Mouse (Mus musculus) left cerebral cortex, postnatal 10 days (tissue): ENCODE measurements around the gene Auts2. TPM values are rescaled to one million over a fixed set of nuclear protein-coding genes. Genes with fewer than 3 reads are reported as not detected.

ENCODE experiments used
- DNase-seq, 2 experiments: peaks; one replicate each; pipeline ENCODE4 v3.0.0; 2021 to 2022; ENCODE audit warnings: low spot score in 2 of 2, mixed read lengths in 1 of 2; ENCODE audit errors: extremely low spot score in 1 of 2
- intact Hi-C: fragments of 180-260 bp; cut with DNase I; formaldehyde crosslinking; loops from one replicate; pipeline ENCODE4 v1.15.1; 2025
- total RNA-seq, 2 experiments: library from RNA; stranded (reverse); gene quantifications; 2 replicates each; pipeline ENCODE4 v1.2.3; 2021

The Auts2 gene
- total RNA-seq, 2 experiments from 2014 or later, result 87.0 to 93.1 TPM

DNA sequence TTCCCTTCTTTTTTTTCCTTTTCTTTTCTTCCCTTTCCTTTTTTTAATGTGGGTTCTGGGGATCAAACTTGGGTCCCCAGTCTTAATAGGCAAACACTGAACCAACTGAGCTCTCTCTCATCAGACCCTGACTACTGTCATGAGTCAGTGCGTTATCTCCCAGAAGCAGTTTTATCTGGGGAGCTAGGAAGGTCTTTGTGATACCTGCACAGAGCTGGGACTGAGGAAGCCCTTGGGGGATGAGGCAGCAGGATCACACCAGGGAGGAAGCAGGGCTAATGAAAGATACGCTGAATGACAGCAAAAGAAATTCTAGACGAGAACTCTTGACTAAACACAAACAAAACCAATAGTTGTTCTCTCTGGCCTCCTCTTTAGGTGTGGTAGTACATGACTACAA, 727.6 kb downstream of the Auts2 start:
- intact Hi-C loops, result no loop called here
- DNase-seq, result no peak

GRCm38 (mm10) chr5:131814503-131815003, 728.6 kb downstream of the Auts2 start:
- no peak for DNase-seq
- intact Hi-C loops, result no loop called here

GRCm38 (mm10) chr5:131813952-131814502, 729.1 kb downstream of the Auts2 start:
- intact Hi-C loops, result no loop called here
- no peak for DNase-seq

DNA sequence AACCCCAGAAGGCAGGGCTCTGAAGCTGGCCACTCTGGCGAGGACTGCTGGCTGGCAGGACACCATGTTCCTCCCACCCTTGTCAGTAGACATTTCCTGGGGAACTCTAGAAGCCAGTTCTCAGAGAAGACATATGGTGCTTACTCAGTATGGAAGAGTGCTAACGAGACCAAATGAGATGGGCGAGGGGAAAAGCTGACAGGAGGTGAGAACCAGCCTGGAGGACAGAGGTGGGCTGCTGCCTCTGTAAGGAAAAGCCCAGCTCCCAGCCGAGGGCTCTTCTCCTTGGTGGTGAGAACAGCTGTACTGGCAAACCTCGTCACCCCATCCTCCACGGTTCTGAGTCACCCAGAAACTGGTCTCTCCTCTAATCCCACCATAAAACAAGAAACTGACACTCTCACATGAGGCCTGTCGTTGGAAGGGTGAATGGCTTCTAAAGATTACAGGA, 729.8 kb downstream of the Auts2 start:
- intact Hi-C loops, result no loop called here
- peak in 1 of 2 experiments; percentile 42 for DNase-seq

GRCm38 (mm10) chr5:131812483-131813063, 730.6 kb downstream of the Auts2 start:
- intact Hi-C loops, result no loop called here
- no peak for DNase-seq

GRCm38 (mm10) chr5:131806350-131806749, 736.8 kb downstream of the Auts2 start:
- intact Hi-C loops, result no loop called here
- no peak for DNase-seq

DNA sequence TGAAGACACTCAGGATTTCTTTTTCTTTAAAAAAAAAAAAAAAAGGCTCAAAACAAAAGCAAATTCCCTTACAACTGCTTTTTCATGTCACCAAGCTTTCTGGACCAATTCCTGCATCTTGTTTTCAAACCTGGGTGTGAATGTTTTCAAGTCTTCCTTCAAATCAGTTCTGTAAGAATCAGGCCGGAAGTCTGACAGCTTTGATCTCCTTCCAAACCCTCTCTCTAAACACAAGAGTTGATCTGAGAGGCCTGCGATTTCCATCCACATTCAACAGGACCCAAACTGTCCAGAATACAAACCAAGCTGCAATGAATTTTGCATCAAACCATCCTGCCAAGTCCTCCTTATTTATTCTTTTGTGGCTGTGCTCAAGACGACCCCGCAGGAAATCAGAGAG, 737.9 kb downstream of the Auts2 start:
- peak; percentile 55 to 56 for DNase-seq
- intact Hi-C loops, result no loop called here

- intact Hi-C loops, result no loop called here
- no peak for DNase-seq
Observed at GRCm38 (mm10) chr5:131803609-131804008, 739.5 kb downstream of the Auts2 start.

DNA sequence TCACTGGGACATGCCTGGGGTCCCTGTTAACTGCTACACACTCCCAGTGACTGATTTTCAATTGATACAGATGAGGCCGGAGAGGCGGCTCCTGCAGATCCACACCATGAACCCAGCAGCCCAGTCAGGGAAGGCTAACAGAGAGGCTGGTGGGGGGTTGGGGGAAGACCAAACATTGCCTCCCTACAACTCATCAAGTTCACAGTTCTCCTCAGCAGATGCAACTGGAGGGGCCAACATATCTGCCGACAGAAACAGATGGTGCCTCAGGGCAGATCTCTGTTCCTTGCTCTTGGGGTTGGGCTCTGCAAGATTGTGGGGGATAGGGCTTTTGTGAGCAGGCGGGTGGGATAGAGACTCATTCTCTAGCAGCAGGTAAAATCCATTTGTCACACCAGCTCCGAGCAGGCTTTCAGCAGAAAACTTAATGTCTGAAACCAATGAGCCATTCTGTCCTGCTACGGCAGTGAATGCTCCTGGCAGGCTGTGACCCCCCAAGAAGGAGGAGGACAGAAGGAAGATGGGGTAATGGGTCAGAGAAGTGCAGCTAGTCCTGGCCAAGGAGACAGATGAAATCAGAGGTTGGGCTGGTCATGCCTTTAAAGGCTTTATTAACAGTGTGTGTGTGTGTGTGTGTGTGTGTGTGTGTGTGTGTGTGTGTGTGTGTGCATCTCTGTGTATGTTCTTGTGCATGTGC, 740.7 kb downstream of the Auts2 start:
- intact Hi-C loops, result no loop called here
- DNase-seq, result no peak

DNA sequence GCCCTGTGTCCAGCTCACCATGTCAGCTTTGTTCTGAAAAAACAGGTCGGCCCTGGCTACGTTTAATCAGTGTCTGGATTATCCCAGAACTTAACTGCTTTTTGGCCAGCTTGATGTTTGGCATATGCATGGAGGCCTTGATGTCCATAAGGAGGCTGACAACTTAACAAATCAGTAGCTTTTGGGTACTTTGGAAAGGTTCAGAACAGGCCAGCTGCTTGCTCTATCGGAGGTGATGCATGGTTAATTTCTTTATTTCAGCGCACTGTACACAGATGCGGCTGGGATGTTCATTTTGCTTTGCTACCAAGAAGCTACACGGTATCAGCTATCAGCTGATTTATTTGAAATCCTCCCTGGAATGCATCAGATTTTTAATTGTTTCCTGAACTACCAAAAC, 741.2 kb downstream of the Auts2 start:
- no peak for DNase-seq
- intact Hi-C loops, result no loop called here

DNA sequence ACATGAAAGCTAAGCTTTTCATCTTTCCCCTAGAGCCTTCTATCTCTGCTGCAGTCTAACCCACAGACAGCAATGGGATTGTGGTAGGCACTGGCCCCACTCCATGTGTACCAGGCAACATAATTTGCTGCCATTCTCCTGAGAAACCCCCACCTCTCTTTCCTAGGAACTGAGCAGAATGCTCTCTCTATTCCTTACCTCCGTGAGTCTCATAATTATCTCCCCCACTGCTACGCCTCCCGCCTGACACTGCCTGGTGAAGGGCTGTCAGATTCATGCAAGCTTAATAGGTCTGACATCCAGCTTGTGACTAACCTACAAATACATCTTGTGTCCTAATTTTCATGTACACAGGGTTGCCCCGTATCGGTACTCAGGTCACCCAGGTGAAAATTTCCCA, 744.8 kb downstream of the Auts2 start:
- no peak for DNase-seq
- intact Hi-C loops, result no loop called here

- intact Hi-C loops, result no loop called here
- DNase-seq, result no peak
Observed at GRCm38 (mm10) chr5:131797044-131797443, 746.1 kb downstream of the Auts2 start.

DNA sequence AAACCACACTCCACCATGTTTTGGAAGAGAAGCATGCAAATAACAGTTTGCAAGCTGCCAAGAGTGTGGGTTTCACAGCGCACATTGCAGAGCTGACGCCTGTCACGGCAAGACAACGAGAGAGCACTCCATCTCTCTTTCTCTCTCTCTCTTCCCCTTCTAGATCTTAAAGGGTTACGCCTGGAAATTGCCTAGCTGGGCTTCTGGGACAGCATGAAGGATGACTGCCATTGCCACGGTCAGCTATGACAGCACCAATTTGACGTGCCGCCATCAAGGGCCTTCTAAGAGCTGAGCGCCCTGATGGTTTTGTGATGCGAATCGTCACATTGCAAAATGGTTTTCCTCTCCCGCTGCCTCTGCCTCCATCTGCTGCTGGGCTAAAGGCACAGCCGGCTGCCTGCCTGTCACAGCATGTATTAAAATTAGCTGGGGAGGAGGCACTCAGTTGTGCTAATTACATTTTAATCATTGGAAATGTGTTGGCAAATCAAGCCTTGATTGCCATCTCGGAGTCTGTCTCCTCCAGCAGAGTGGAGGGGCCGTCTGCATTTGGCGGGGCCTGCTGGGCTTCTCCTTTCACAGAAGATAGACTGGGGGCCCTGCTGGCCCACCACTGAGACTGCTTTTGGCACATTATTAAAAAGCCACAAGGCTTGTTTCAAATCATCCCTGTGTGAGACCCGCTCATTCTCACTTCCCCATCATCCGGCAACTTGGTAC, 748.6 kb downstream of the Auts2 start:
- peak; percentile 48 to 76 for DNase-seq
- intact Hi-C loops, result loop anchor here (5.0 kb wide), 1 partner anchor 257 kb away; no protein-coding TSS in a partner anchor

- intact Hi-C loops, result no loop called here
- no peak for DNase-seq
Observed at GRCm38 (mm10) chr5:131789601-131790000, 753.5 kb downstream of the Auts2 start.

GRCm38 (mm10) chr5:131788008-131788407, 755.1 kb downstream of the Auts2 start:
- intact Hi-C loops, result no loop called here
- peak in 1 of 2 experiments; percentile 74 for DNase-seq

DNA sequence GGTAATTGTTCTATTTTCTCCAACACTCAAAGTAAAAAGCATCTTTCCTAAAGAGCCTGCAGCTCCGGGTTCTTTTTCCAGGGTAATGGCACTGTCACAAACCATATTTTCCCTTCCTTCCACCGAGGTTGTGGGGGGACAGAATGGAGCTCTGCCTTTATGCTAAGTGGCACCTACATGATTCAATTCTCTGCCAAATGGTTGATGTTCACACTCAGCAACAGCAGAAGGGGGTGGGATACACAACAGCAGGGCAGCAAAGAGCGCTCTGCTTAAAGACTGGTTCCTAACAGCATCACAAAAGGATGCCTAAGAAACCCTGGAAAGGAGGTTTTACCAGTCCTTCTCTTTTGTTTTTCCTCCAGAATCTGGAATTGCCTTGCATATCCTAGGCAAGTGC, 759.9 kb downstream of the Auts2 start:
- no peak for DNase-seq
- intact Hi-C loops, result no loop called here

- intact Hi-C loops, result no loop called here
- DNase-seq, result no peak
Observed at GRCm38 (mm10) chr5:131781063-131781462, 762.1 kb downstream of the Auts2 start.

GRCm38 (mm10) chr5:131779171-131779570, 764.0 kb downstream of the Auts2 start:
- DNase-seq, result no peak
- intact Hi-C loops, result no loop called here

- no peak for DNase-seq
- intact Hi-C loops, result no loop called here
Observed at GRCm38 (mm10) chr5:131775672-131776071, 767.5 kb downstream of the Auts2 start.
